Mouse (Mus musculus) heart, postnatal 0 days (tissue): ENCODE measurements at regions not wholly inside any gene's neighbourhood (a gene's known extent, or its start where the extent isn't known, plus 50 kb on each side); places are given as distances from the start of the nearest gene placed in this dataset.

Experiments used
- CTCF ChIP-seq: IDR thresholded peaks from 2 replicates; pipeline ENCODE4 v1.5.1; 2016; ENCODE audit warnings: antibody characterized with exemption, control low read depth, low read depth
- EP300 ChIP-seq: IDR thresholded peaks from 2 replicates; pipeline ENCODE4 v1.6.1; 2016; ENCODE audit warnings: antibody characterized with exemption, low read depth

GRCm38 (mm10) chr4:137163962-137164361 is 113.3 kb upstream of the Wnt4 start:
- TF ChIP-seq EP300 (no peak), CTCF (no peak)
